Mouse (Mus musculus): Measurements from ENCODE around the gene Foxp2. TPM values are rescaled to one million over a fixed set of nuclear protein-coding genes. Genes with fewer than 3 reads are reported as not detected.
A peak's percentile ranks its signal among the peaks of the same experiment; 100 is the strongest.

Gene Foxp2
- polyA plus RNA-seq (2012) = 0.01 and 0.02 TPM in 2 replicates

DNA sequence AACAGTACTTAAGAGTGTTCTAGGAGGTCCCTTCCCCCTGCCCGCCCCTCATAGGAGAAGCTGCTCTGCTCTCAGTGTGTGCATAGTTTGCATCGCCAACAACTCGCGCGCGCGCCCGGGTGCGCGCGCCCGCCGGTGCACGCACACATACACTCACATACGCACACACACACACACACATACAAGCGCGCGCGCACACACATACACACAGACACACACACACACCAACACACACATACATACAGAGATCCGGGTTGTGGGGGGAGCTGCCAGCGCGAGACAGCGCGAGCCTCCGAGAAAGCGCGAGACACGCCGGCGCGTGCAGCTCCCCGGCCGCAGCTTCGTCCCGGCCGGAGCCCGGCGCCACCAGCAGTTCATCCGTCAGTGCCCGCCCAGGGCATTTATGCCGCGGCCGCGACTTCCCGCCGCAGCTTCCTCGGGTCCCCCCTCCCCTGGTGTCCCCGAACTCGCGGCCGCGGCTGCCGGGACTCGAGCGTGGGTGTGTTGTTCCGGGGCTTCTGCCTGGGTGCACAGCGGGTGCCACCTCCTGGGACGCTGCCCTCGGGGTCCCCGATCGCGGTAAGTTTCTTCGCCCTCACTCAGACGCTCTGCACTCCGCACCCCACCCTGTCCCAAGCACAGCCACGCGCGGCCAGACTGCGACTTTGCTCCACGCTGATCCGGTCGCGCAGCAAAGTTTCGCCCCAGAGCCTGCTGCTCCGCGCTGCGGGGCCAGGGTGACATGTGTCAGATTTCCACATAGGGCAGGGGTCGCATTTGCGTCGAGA, at the start of gene Foxp2:
TSS of gene Foxp2 (plus strand) at position 167 of the 788 bp plus-strand sequence.
- Histone ChIP-seq H3K4me1 (ENCODE audit: control insufficient read depth) (no peaks in the 10 kb centered on the region; the same call in 1 of the 2 replicates), H3K4me3 (replicated peaks) (peak within 1 kb of the TSS; percentile 46), H3K36me3 (ENCODE audit: control insufficient read depth) (no peaks in the 10 kb centered on the region), H3K27me3 (ENCODE audit: control insufficient read depth) (peaks cover 66% of the 10 kb centered on the region), H3K9me3 (ENCODE audit: control insufficient read depth, low read length) (no peaks in the 10 kb centered on the region)
- TF ChIP-seq GATA1 (IDR thresholded peaks at IDR 0.05; ENCODE audit: low read length) (no peak), TAL1 (IDR thresholded peaks at IDR 0.05; ENCODE audit: low read length) (no peak)

DNA sequence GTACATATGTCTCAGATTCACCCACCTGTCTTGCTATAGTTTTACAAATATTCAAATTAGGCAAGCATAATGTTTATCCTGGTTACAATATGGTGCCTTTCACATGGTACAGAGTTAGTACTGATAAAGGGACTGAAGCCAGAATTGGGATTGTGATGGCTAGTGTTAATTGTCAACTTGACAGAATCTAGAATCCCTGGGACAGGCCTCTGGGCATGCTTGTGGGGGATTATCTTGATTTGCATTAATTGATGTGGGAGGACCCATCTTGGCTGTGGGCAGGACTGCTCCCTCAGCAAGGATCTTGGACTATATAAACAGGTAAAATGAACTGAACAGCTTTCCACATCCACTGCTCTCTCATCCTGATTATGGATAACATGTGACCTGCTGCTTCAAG, 15.9 kb upstream of the Foxp2 start:
- Histone ChIP-seq H3K36me3 (ENCODE audit: control insufficient read depth) (no peaks in the 10 kb centered on the region), H3K9me3 (ENCODE audit: control insufficient read depth, low read length) (no peaks in the 10 kb centered on the region), H3K4me1 (ENCODE audit: control insufficient read depth) (no peaks in the 10 kb centered on the region), H3K4me3 (replicated peaks) (no peak overlapping the region), H3K27me3 (ENCODE audit: control insufficient read depth) (no peaks in the 10 kb centered on the region)
- no peak for TF ChIP-seq TAL1 (IDR thresholded peaks at IDR 0.05; ENCODE audit: low read length)
- no peak for TF ChIP-seq GATA1 (IDR thresholded peaks at IDR 0.05; ENCODE audit: low read length)

GRCm38 (mm10) chr6:14897028-14897427, 4.1 kb upstream of the Foxp2 start:
- peaks cover 50% of the 10 kb centered on the region for H3K27me3 ChIP-seq (ENCODE audit: control insufficient read depth)
- H3K36me3 ChIP-seq (ENCODE audit: control insufficient read depth) = no peaks in the 10 kb centered on the region
- no peaks in the 10 kb centered on the region; the same call in 1 of the 2 replicates for H3K4me1 ChIP-seq (ENCODE audit: control insufficient read depth)
- TF ChIP-seq TAL1 (IDR thresholded peaks at IDR 0.05; ENCODE audit: low read length) (no peak), GATA1 (IDR thresholded peaks at IDR 0.05; ENCODE audit: low read length) (no peak)
- no peak overlapping the region for H3K4me3 ChIP-seq (replicated peaks)
- H3K9me3 ChIP-seq (ENCODE audit: control insufficient read depth, low read length) = no peaks in the 10 kb centered on the region

DNA sequence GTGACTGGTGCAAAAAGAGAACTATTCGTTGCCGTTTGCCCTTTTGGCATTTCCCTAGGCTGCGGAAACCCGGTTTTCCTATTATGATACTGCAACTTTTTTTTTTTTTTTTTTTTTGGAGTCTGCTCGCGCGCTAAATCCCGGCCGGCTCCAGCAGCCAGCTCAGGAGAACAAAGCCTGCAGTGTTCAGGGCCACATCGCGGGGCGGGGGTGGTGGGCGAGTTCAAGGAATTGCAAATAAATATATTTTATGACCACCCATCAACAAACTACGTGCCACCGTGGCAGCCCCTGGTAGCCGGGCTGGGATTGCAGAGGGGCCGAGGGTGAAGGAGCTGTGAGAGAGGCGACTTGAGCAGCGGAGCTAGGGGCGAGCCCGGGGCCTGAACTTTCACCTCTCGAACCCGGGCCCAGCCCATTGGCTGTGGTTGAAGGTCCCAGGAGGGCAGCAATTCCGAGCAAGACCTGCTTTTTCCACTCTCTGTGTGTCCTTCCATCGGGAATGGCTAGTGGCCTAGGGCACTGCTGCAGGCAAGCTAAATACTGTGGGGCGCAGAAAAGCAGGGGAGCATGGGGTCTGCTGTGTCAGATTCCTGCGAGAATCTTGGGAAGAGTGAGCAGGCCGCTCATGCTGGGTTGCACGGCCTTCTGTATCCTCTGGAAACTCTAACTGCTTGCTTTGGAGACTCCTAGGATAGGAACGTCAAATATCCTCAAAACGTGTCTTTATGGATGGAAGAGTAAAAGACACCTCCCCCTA, 2.9 kb upstream of the Foxp2 start:
- peaks cover 61% of the 10 kb centered on the region for H3K27me3 ChIP-seq (ENCODE audit: control insufficient read depth)
- no peak for TF ChIP-seq GATA1 (IDR thresholded peaks at IDR 0.05; ENCODE audit: low read length)
- no peaks in the 10 kb centered on the region; the same call in 1 of the 2 replicates for H3K4me1 ChIP-seq (ENCODE audit: control insufficient read depth)
- H3K9me3 ChIP-seq (ENCODE audit: control insufficient read depth, low read length) = no peaks in the 10 kb centered on the region
- no peak overlapping the region for H3K4me3 ChIP-seq (replicated peaks)
- no peaks in the 10 kb centered on the region for H3K36me3 ChIP-seq (ENCODE audit: control insufficient read depth)

- peaks cover 66% of the 10 kb centered on the region for H3K27me3 ChIP-seq (ENCODE audit: control insufficient read depth)
- no peak overlapping the region for H3K4me3 ChIP-seq (replicated peaks)
- H3K36me3 ChIP-seq (ENCODE audit: control insufficient read depth) = no peaks in the 10 kb centered on the region
- H3K4me1 ChIP-seq (ENCODE audit: control insufficient read depth) = no peaks in the 10 kb centered on the region; the same call in 1 of the 2 replicates
- TF ChIP-seq TAL1 (IDR thresholded peaks at IDR 0.05; ENCODE audit: low read length) (no peak), GATA1 (IDR thresholded peaks at IDR 0.05; ENCODE audit: low read length) (no peak)
- H3K9me3 ChIP-seq (ENCODE audit: control insufficient read depth, low read length) = no peaks in the 10 kb centered on the region
These were observed 2.0 kb upstream of the Foxp2 start for GRCm38 (mm10) chr6:14899021-14899610.

DNA sequence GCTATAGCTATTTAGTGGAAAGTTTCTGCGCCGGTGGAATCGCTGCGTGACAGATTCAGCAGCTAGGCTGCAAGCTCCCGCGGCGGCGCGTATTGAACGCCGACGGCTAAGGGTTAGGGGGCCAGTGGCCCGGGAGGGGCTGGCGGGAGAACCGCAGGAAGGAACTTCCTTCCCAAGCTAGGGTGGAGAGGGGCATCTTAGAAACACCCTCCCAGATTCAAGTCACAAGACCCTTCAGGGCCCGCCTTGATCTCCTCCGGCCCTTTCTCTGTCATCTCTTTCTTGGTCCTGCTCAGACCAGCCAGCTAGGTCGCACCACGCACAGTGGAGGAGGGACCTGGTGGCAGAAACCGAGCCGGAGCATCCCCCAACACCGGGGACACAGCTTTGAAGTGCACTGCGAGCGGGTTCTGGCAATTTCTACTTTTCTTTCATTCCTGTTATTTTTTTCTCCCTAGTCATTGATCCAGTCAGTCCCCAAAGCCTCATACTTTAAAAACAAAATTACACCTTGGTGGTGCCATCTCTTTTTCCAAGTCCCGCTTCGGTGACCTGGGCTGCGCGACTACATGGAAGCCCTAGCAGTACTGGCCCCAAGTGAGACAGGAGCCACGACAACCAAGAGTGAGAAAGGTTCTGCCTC, 1.1 kb upstream of the Foxp2 start:
- Histone ChIP-seq H3K27me3 (ENCODE audit: control insufficient read depth) (peaks cover 66% of the 10 kb centered on the region), H3K4me1 (ENCODE audit: control insufficient read depth) (no peaks in the 10 kb centered on the region; the same call in 1 of the 2 replicates), H3K4me3 (replicated peaks) (no peak overlapping the region), H3K36me3 (ENCODE audit: control insufficient read depth) (no peaks in the 10 kb centered on the region), H3K9me3 (ENCODE audit: control insufficient read depth, low read length) (no peaks in the 10 kb centered on the region)
- TF ChIP-seq TAL1 (IDR thresholded peaks at IDR 0.05; ENCODE audit: low read length) (no peak), GATA1 (IDR thresholded peaks at IDR 0.05; ENCODE audit: low read length) (no peak)

DNA sequence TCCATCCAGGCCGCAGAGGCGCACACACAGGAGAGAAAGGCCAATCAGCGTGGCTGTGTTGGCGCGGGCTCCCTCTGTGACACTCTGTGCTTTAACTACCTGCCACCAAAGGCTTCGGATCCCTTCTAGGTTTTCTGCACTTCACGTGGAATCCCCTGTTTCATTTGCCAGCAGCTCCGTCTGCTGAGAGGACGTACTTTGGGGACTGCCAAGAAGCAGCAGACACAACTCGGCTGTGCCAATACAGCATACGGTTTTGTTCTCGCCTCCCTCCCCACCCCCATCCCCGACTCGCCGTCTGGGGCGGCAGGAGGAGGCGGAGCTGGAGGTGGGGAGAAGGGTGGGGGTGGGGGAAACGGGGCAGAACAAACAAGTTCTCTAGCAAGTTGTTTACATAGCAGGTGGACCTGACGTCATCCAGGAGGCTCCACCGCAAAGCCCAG, 549 bp upstream of the Foxp2 start:
- no peak for TF ChIP-seq TAL1 (IDR thresholded peaks at IDR 0.05; ENCODE audit: low read length)
- TF ChIP-seq GATA1 (IDR thresholded peaks at IDR 0.05; ENCODE audit: low read length) = no peak
- Histone ChIP-seq H3K4me3 (replicated peaks) (peak overlapping the region; percentile 22), H3K36me3 (ENCODE audit: control insufficient read depth) (no peaks in the 10 kb centered on the region), H3K9me3 (ENCODE audit: control insufficient read depth, low read length) (no peaks in the 10 kb centered on the region), H3K4me1 (ENCODE audit: control insufficient read depth) (no peaks in the 10 kb centered on the region; the same call in 1 of the 2 replicates), H3K27me3 (ENCODE audit: control insufficient read depth) (peaks cover 66% of the 10 kb centered on the region)

DNA sequence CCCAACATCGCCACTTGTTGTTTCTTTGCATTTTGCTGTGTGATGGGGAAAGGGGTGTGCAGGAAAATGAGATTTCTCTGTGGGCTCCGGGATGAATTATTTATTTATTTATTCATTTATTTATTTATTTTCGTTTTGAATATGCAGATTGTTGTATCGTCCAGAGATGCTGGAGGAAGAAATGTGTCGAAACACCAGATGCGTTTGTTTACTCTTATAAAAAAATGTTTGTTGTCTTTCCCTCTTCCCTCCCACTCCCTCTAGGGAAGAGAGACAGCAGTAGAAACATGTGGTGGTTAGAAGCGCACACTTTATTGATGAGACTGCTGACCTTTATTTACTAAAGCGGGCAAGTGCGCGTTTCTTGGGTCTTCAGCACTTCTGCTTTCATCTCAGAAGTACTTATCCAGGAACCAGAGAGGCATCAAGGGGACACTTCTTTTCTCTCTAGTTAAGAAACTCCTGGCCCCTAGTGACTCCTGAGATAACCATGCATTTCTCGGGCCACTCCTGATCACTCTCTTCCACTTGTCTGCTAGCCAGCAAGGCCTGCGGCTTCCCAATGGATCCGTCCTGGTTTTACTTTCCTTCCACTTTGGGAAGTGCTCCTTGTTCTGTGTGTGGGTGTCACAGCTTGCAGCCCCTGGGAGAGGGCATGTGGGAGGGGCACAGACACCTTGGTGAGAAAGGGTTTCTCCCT, 972 bp downstream of the Foxp2 start:
- Histone ChIP-seq H3K36me3 (ENCODE audit: control insufficient read depth) (no peaks in the 10 kb centered on the region), H3K9me3 (ENCODE audit: control insufficient read depth, low read length) (no peaks in the 10 kb centered on the region), H3K4me1 (ENCODE audit: control insufficient read depth) (no peaks in the 10 kb centered on the region; the same call in 1 of the 2 replicates), H3K27me3 (ENCODE audit: control insufficient read depth) (peaks cover 65% of the 10 kb centered on the region), H3K4me3 (replicated peaks) (peak overlapping the region; percentile 46)
- TF ChIP-seq TAL1 (IDR thresholded peaks at IDR 0.05; ENCODE audit: low read length) (no peak), GATA1 (IDR thresholded peaks at IDR 0.05; ENCODE audit: low read length) (no peak)

Data from erythroblast, embryonic 14.5 days (primary cell).